Mouse (Mus musculus) bone marrow macrophage, adult 2 months (primary cell): ENCODE results near the gene Clec2i.
"Not testable (repeated sequence)": the region's sequence is repeated elsewhere in the genome, so short reads cannot be mapped to it uniquely, and the experiment has no call there.

Experiments used
- CTCF ChIP-seq: IDR thresholded peaks from 2 replicates; pipeline ENCODE4 v1.5.1; 2012; ENCODE audit warnings: low read depth, mild to moderate bottlenecking, low read length, moderate library complexity
- POLR2A ChIP-seq: IDR thresholded peaks from 2 replicates; pipeline ENCODE4 v1.6.1; 2012; ENCODE audit warnings: mild to moderate bottlenecking, low read depth, low read length, borderline replicate concordance

GRCm38 (mm10) chr6:128887091-128887790 is at the start of gene Clec2i:
- TF ChIP-seq CTCF, POLR2A: not testable (repeated sequence)
